Mouse (Mus musculus) ES-Bruce4 (cell line): Measurements from ENCODE around the gene Ptprj. TPM values are rescaled to one million over a fixed set of nuclear protein-coding genes. Genes with fewer than 3 reads are reported as not detected.
"Not testable (repeated sequence)": the region's sequence is repeated elsewhere in the genome, so short reads cannot be mapped to it uniquely, and the experiment has no call there.

Experiments used
- H3K27ac ChIP-seq: 2 replicates; pipeline ENCODE4 v1.5.1; 2012; ENCODE audit warnings: low read length, inconsistent platforms; ENCODE audit not compliant: insufficient read depth
- H3K27me3 ChIP-seq: 2 replicates; pipeline ENCODE4 v1.6.1; 2012; ENCODE audit warnings: mild to moderate bottlenecking, low read length, inconsistent platforms; ENCODE audit not compliant: control insufficient read depth, poor library complexity, insufficient read depth, severe bottlenecking
- H3K36me3 ChIP-seq: 2 replicates; pipeline ENCODE4 v1.6.1; 2012; ENCODE audit warnings: inconsistent platforms, mild to moderate bottlenecking, low read length, moderate library complexity; ENCODE audit not compliant: control insufficient read depth, poor library complexity, insufficient read depth, severe bottlenecking
- H3K4me1 ChIP-seq: one replicate; pipeline ENCODE4 v1.8.1; 2011; ENCODE audit warnings: low read length; ENCODE audit not compliant: control insufficient read depth, insufficient read depth
- H3K4me3 ChIP-seq: 2 replicates; pipeline ENCODE4 v1.5.1; 2011; ENCODE audit warnings: low read depth, mild to moderate bottlenecking, low read length
- H3K9ac ChIP-seq: 2 replicates; pipeline ENCODE4 v1.6.1; 2012; ENCODE audit warnings: low read depth, mild to moderate bottlenecking, inconsistent platforms; ENCODE audit not compliant: poor library complexity, severe bottlenecking
- H3K9me3 ChIP-seq: replicated peaks from 2 replicates; pipeline ENCODE4 v1.6.1; 2012; ENCODE audit warnings: mild to moderate bottlenecking, low read length, inconsistent platforms; ENCODE audit not compliant: control insufficient read depth, poor library complexity, insufficient read depth, severe bottlenecking
- CTCF ChIP-seq: IDR thresholded peaks from one replicate; pipeline ENCODE4 v1.8.1; 2011; ENCODE audit warnings: low read depth, low read length
- EP300 ChIP-seq: IDR thresholded peaks from 2 replicates; pipeline ENCODE4 v1.6.1; 2011; ENCODE audit warnings: low read depth, low read length; ENCODE audit not compliant: insufficient read depth
- POLR2A ChIP-seq: IDR thresholded peaks from one replicate; pipeline ENCODE4 v1.8.1; 2011; ENCODE audit warnings: low read length; ENCODE audit not compliant: insufficient read depth
- polyA plus RNA-seq: library from polyadenylated mRNA; stranded (reverse); fragments of >200 nt; gene quantifications from 2 replicates; pipeline ENCODE4 v1.2.4, GENCODE M21; 2011; ENCODE audit warnings: low read depth; ENCODE audit not compliant: missing spikeins, insufficient read depth, insufficient read length

Ptprj gene
- polyA plus RNA-seq, 1 experiment, result 5.5 TPM

- Histone ChIP-seq H3K4me1 (no peaks in the 10 kb centered on the region), H3K27me3 (no peaks in the 10 kb centered on the region), H3K4me3 (no peak overlapping the region), H3K36me3 (no peaks in the 10 kb centered on the region), H3K9me3 (no peaks in the 10 kb centered on the region), H3K9ac (no peak overlapping the region), H3K27ac (no peak overlapping the region)
- TF ChIP-seq POLR2A, result no peak
These were observed 116.7 kb downstream of the Ptprj start for GRCm38 (mm10) chr2:90463735-90464134.

- TF ChIP-seq CTCF, result no peak
- no peak for TF ChIP-seq EP300
- TF ChIP-seq POLR2A, result no peak
- H3K9me3 ChIP-seq, result no peaks in the 10 kb centered on the region
These were observed 118.2 kb downstream of the Ptprj start for GRCm38 (mm10) chr2:90462252-90462651.

GRCm38 (mm10) chr2:90457946-90458345 is 122.5 kb downstream of the Ptprj start:
- Histone ChIP-seq H3K36me3 (no peaks in the 10 kb centered on the region), H3K9me3 (no peaks in the 10 kb centered on the region), H3K9ac (no peak overlapping the region), H3K27ac (no peak overlapping the region), H3K4me3 (no peak overlapping the region), H3K4me1 (no peaks in the 10 kb centered on the region), H3K27me3 (no peaks in the 10 kb centered on the region)
- TF ChIP-seq POLR2A, result no peak
- no peak for TF ChIP-seq EP300
- TF ChIP-seq CTCF, result no peak

More at GRCm38 (mm10) chr2:90462252-90462651, 118.2 kb downstream of the Ptprj start:
- no peak overlapping the region for H3K4me3 ChIP-seq
- H3K9ac ChIP-seq, result no peak overlapping the region
- no peaks in the 10 kb centered on the region for H3K36me3 ChIP-seq
- H3K27me3 ChIP-seq, result no peaks in the 10 kb centered on the region
- no peak overlapping the region for H3K27ac ChIP-seq
- no peaks in the 10 kb centered on the region for H3K4me1 ChIP-seq

- H3K27ac ChIP-seq, result no peak overlapping the region
- H3K4me1 ChIP-seq, result no peaks in the 10 kb centered on the region
- H3K9me3 ChIP-seq, result no peaks in the 10 kb centered on the region
- H3K9ac ChIP-seq, result no peak overlapping the region
- H3K4me3 ChIP-seq, result no peak overlapping the region
- no peaks in the 10 kb centered on the region for H3K36me3 ChIP-seq
- no peaks in the 10 kb centered on the region for H3K27me3 ChIP-seq
- TF ChIP-seq EP300 (no peak), POLR2A (no peak), CTCF (no peak)
These were observed 128.1 kb downstream of the Ptprj start for GRCm38 (mm10) chr2:90452380-90452779.

DNA sequence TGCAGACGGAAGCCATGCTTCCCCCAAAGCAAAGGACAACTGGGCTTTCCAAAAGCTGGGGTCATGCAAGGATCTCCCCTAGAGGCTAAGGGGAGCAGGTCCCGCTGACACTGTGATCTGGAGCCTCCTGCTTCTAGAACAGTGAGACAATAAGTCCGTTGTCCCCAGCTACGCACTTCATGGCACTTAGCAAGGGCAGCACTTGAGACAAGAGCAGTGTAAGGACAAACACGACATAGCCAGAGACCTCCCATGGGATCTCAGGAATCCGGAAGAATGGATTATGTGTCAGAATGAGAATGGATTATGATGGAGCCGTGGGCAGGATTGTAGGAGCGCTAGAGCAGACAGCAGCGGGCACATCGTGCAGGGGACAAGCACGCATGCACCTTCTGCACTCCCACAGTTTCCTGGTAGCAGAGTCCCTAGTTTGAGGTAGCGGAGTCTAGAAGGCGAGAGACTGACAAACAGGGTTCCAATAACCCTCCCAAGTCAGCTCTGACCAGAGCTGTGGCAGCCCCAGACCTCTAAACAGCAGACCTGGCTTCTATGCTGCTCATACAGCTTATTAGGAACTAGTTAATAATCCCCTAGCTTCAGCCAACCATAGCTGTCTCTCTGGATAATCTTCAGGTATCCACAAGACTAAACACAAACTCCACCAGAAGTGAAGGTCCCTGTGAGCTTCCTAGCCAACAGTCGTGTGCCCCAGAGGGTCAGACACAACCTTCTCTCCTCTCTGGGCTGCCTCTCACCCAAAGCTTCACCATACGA is 131.3 kb downstream of the Ptprj start:
- no peak overlapping the region for H3K9ac ChIP-seq
- no peak overlapping the region for H3K27ac ChIP-seq
- TF ChIP-seq CTCF (no peak), EP300 (no peak), POLR2A (no peak)
- H3K4me3 ChIP-seq, result no peak overlapping the region
- no peaks in the 10 kb centered on the region for H3K9me3 ChIP-seq
- no peaks in the 10 kb centered on the region for H3K4me1 ChIP-seq
- no peaks in the 10 kb centered on the region for H3K36me3 ChIP-seq
- no peaks in the 10 kb centered on the region for H3K27me3 ChIP-seq

- no peaks in the 10 kb centered on the region for H3K36me3 ChIP-seq
- TF ChIP-seq CTCF, result no peak
- no peak for TF ChIP-seq POLR2A
- no peak for TF ChIP-seq EP300
- no peaks in the 10 kb centered on the region for H3K9me3 ChIP-seq
- H3K9ac ChIP-seq, result no peak overlapping the region
- no peak overlapping the region for H3K4me3 ChIP-seq
- H3K4me1 ChIP-seq, result no peaks in the 10 kb centered on the region
- H3K27me3 ChIP-seq, result no peaks in the 10 kb centered on the region
- H3K27ac ChIP-seq, result no peak overlapping the region
These were observed 136.6 kb downstream of the Ptprj start for GRCm38 (mm10) chr2:90443811-90444210.

DNA sequence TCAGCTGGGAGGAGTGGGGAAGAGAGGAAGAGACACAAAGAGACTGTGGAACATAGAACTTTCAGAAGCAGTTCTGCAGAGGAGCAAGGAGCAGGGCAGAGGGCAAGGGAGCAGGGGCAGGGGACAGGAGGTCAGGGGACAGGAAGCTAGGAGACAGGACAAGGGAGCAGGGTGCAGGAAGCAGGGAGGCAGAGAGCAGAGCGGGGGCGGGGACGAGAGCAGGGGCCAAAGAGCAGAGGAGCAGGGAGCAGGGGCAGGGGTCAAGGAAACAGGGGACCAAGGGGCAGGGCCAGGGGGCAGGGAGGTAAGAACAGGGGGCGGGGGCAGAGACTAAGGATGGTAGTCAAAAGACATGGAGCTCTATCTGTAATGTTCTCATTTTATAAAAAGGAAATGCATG is 138.6 kb downstream of the Ptprj start:
- H3K9ac ChIP-seq, H3K4me3 ChIP-seq, H3K4me1 ChIP-seq, H3K9me3 ChIP-seq, H3K27ac ChIP-seq, H3K36me3 ChIP-seq, H3K27me3 ChIP-seq: not testable (repeated sequence)

GRCm38 (mm10) chr2:90440169-90440568 is 140.3 kb downstream of the Ptprj start:
- not testable (repeated sequence) for H3K27me3 ChIP-seq, H3K27ac ChIP-seq, H3K4me1 ChIP-seq, H3K9ac ChIP-seq, H3K36me3 ChIP-seq, H3K9me3 ChIP-seq, H3K4me3 ChIP-seq

GRCm38 (mm10) chr2:90437453-90437852 is 143.0 kb downstream of the Ptprj start:
- H3K4me1 ChIP-seq, H3K27me3 ChIP-seq, H3K9ac ChIP-seq, H3K27ac ChIP-seq, H3K4me3 ChIP-seq, H3K36me3 ChIP-seq, H3K9me3 ChIP-seq: not testable (repeated sequence)
